Mouse (Mus musculus): ENCODE measurements around the gene Arl15. TPM values are rescaled to one million over a fixed set of nuclear protein-coding genes. Genes with fewer than 3 reads are reported as not detected.

Arl15 gene
- total RNA-seq, 2 experiments from 2014 or later: 36.2 to 38.2 TPM

GRCm38 (mm10) chr13:113949708-113950107, 155.4 kb downstream of the Arl15 start:
- intact Hi-C loops (cut with DNase I): no loop called here
- no peak for DNase-seq (ENCODE audit: low spot score in 2 of 2)

- no peak for DNase-seq (ENCODE audit: low spot score in 2 of 2)
- intact Hi-C loops (cut with DNase I): no loop called here
These were observed 155.8 kb downstream of the Arl15 start for GRCm38 (mm10) chr13:113950131-113950530.

GRCm38 (mm10) chr13:113957438-113957837, 163.1 kb downstream of the Arl15 start:
- intact Hi-C loops (cut with DNase I): no loop called here
- DNase-seq (ENCODE audit: low spot score in 2 of 2): no peak

GRCm38 (mm10) chr13:113964945-113965344, 170.6 kb downstream of the Arl15 start:
- no peak for DNase-seq (ENCODE audit: low spot score in 2 of 2)
- intact Hi-C loops (cut with DNase I): no loop called here

- no peak for DNase-seq (ENCODE audit: low spot score in 2 of 2)
- intact Hi-C loops (cut with DNase I): no loop called here
These were observed 176.4 kb downstream of the Arl15 start for GRCm38 (mm10) chr13:113970706-113971105.

- DNase-seq (ENCODE audit: low spot score in 2 of 2): no peak
- intact Hi-C loops (cut with DNase I): no loop called here
These were observed 178.1 kb downstream of the Arl15 start for GRCm38 (mm10) chr13:113972401-113972800.

GRCm38 (mm10) chr13:113974866-113975265, 180.6 kb downstream of the Arl15 start:
- no peak for DNase-seq (ENCODE audit: low spot score in 2 of 2)
- intact Hi-C loops (cut with DNase I): no loop called here

- DNase-seq (ENCODE audit: low spot score in 2 of 2): no peak
- intact Hi-C loops (cut with DNase I): no loop called here
These were observed 181.4 kb downstream of the Arl15 start for GRCm38 (mm10) chr13:113975722-113976121.

GRCm38 (mm10) chr13:113976936-113977335, 182.6 kb downstream of the Arl15 start:
- no peak for DNase-seq (ENCODE audit: low spot score in 2 of 2)
- intact Hi-C loops (cut with DNase I): no loop called here

- intact Hi-C loops (cut with DNase I): no loop called here
These were observed 186.6 kb downstream of the Arl15 start for GRCm38 (mm10) chr13:113980739-113981460.

GRCm38 (mm10) chr13:113981461-113982000, 187.2 kb downstream of the Arl15 start:
- no peak for DNase-seq (ENCODE audit: low spot score in 2 of 2)
- intact Hi-C loops (cut with DNase I): no loop called here

More at GRCm38 (mm10) chr13:113980739-113981460, 186.6 kb downstream of the Arl15 start:
- no peak for DNase-seq (ENCODE audit: low spot score in 2 of 2)

- no peak for DNase-seq (ENCODE audit: low spot score in 2 of 2)
- intact Hi-C loops (cut with DNase I): no loop called here
These were observed 189.3 kb downstream of the Arl15 start for GRCm38 (mm10) chr13:113983633-113984032.

GRCm38 (mm10) chr13:113984491-113984890, 190.2 kb downstream of the Arl15 start:
- intact Hi-C loops (cut with DNase I): no loop called here
- no peak for DNase-seq (ENCODE audit: low spot score in 2 of 2)

GRCm38 (mm10) chr13:113986864-113987562, 192.7 kb downstream of the Arl15 start:
- intact Hi-C loops (cut with DNase I): no loop called here
- no peak for DNase-seq (ENCODE audit: low spot score in 2 of 2)

- no peak for DNase-seq (ENCODE audit: low spot score in 2 of 2)
- intact Hi-C loops (cut with DNase I): no loop called here
These were observed 195.9 kb downstream of the Arl15 start for GRCm38 (mm10) chr13:113990247-113990646.

- intact Hi-C loops (cut with DNase I): no loop called here
- no peak for DNase-seq (ENCODE audit: low spot score in 2 of 2)
These were observed 196.4 kb downstream of the Arl15 start for GRCm38 (mm10) chr13:113990701-113991100.

- no peak for DNase-seq (ENCODE audit: low spot score in 2 of 2)
- intact Hi-C loops (cut with DNase I): no loop called here
These were observed 198.8 kb downstream of the Arl15 start for GRCm38 (mm10) chr13:113993066-113993465.

GRCm38 (mm10) chr13:113994586-113994985, 200.3 kb downstream of the Arl15 start:
- intact Hi-C loops (cut with DNase I): no loop called here

GRCm38 (mm10) chr13:113995490-113996236, 201.4 kb downstream of the Arl15 start:
- no peak for DNase-seq (ENCODE audit: low spot score in 2 of 2)
- intact Hi-C loops (cut with DNase I): no loop called here

More at GRCm38 (mm10) chr13:113994586-113994985, 200.3 kb downstream of the Arl15 start:
- DNase-seq (ENCODE audit: low spot score in 2 of 2): no peak

GRCm38 (mm10) chr13:113998811-113999210, 204.5 kb downstream of the Arl15 start:
- intact Hi-C loops (cut with DNase I): no loop called here
- DNase-seq (ENCODE audit: low spot score in 2 of 2): no peak

Measured in left cerebral cortex, postnatal 36 days (tissue).